Mouse (Mus musculus) ES-Bruce4 (cell line): Measurements from ENCODE around the gene Dmrtc1c1.

Experiments used
- CTCF ChIP-seq: IDR thresholded peaks from one replicate; pipeline ENCODE4 v1.8.1; 2011; ENCODE audit warnings: low read depth, low read length
- EP300 ChIP-seq: IDR thresholded peaks from 2 replicates; pipeline ENCODE4 v1.6.1; 2011; ENCODE audit warnings: low read depth, low read length; ENCODE audit not compliant: insufficient read depth
- POLR2A ChIP-seq: IDR thresholded peaks from one replicate; pipeline ENCODE4 v1.8.1; 2011; ENCODE audit warnings: low read length; ENCODE audit not compliant: insufficient read depth

DNA sequence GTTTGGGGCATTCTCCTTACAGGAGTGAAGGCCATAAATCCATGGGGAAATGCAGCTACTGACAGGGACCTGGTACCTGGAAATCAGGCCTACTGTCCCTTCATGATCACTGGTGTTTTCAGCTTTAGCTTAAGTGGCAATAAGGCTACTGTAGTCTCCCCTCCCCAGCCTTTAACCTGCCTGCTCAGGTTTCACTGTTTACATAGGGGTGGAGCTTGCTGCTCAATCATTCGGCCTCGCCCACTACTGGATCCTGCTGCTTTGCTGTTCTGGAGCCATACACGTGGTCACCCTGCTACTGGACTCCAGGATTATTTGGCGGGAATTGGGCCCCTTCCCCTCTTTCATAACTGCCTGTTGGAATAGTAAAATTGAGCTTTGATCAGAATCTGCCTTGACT lies 36.9 kb upstream of the Dmrtc1c1 start:
- TF ChIP-seq EP300 (no peak), CTCF (no peak), POLR2A (no peak)
